Mouse (Mus musculus) bone marrow, adult 2 months (tissue): ENCODE results near the gene Gm10964. TPM values are rescaled to one million over a fixed set of nuclear protein-coding genes. Genes with fewer than 3 reads are reported as not detected.
A peak's percentile ranks its signal among the peaks of the same experiment; 100 is the strongest.

ENCODE experiments used
- H3K27ac ChIP-seq: fragments of 200-500 bp; 2 replicates; pipeline ENCODE4 v1.5.1; 2012; ENCODE audit warnings: low read depth, mild to moderate bottlenecking, control low read depth, inconsistent platforms, low read length; ENCODE audit not compliant: control insufficient read depth, poor library complexity, insufficient read depth
- H3K4me1 ChIP-seq: fragments of 200-500 bp; 2 replicates; pipeline ENCODE4 v1.6.1; 2011; ENCODE audit warnings: low read length; ENCODE audit not compliant: control insufficient read depth, insufficient read depth
- H3K4me3 ChIP-seq: fragments of 200-500 bp; replicated peaks from 2 replicates; pipeline ENCODE3; 2011; ENCODE audit warnings: mild to moderate bottlenecking, low read depth, low read length, control low read depth; ENCODE audit not compliant: control insufficient read depth
- CTCF ChIP-seq: fragments of 200-500 bp; IDR thresholded peaks from 2 replicates; pipeline ENCODE4 v1.5.1; 2011; ENCODE audit warnings: low read length, control low read depth; ENCODE audit not compliant: control insufficient read depth, insufficient read depth
- POLR2A ChIP-seq: fragments of 200-500 bp; IDR thresholded peaks from 2 replicates; pipeline ENCODE4 v1.6.1; 2011; ENCODE audit warnings: low read depth, mild to moderate bottlenecking, control low read depth, low read length, borderline replicate concordance; ENCODE audit not compliant: control insufficient read depth
- WGBS: fragments of 180-500 bp; shearing (Covaris S2); methylation state at CpG from one replicate; pipeline ENCODE4 v1.1.7; 2018; 5-methylcytosine and 5-hydroxymethylcytosine counted together
- polyA plus RNA-seq: library from polyadenylated mRNA; stranded (reverse); fragments of >200 nt; gene quantifications from 2 replicates; pipeline ENCODE4 v1.2.4, GENCODE M21; 2011; ENCODE audit warnings: low replicate concordance; ENCODE audit not compliant: missing spikeins, insufficient read depth, insufficient read length

Gene Gm10964
- polyA plus RNA-seq, 1 experiment = not detected

DNA sequence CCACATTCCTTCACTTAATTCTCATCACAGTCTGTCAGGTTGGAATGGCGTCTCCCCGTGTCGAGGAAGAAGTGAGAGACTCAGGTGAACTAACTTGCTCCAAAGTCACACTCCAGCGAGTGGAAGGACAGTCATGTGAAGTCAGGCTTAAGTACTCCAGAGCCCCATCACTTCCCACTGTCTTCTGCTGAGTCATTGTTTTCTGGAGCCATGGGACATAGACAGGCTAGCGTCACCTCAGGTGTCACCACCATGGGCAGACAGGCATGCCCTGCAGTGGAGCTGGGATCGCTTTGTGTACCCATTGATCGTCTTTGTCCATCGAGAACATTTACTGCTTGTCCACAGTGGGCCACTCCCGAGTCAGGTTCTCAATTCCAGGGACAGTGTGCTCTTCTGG lies 9.3 kb upstream of the Gm10964 start:
- H3K27ac ChIP-seq = no peak overlapping the region
- H3K4me1 ChIP-seq = no peaks in the 10 kb centered on the region
- no peak overlapping the region for H3K4me3 ChIP-seq
- no peak for TF ChIP-seq CTCF
- TF ChIP-seq POLR2A = no peak
- 88% methylated on average over 9 of the region's 9 CpGs for WGBS

DNA sequence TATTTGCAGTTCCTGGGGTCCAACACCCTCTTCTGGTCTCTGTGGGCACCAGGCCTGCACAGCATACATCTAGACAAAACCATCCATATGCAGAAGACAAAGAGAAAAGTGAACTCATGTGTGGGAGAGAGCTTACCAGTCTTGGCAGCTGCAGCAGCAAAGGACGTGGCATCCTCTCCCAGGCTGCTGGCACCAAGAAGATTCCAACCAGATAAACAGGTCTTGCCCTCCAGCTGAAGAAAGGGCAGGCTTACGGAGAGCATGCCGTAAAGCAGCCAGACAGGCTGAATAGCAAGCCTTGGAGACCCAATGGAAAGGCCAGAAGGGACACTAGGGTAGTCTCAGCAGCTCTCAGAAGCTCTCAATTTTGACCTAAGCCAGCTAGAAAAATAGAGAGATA lies 7.0 kb upstream of the Gm10964 start:
- WGBS = 88% methylated on average over 3 of the region's 3 CpGs
- no peaks in the 10 kb centered on the region for H3K4me1 ChIP-seq
- TF ChIP-seq POLR2A = no peak
- TF ChIP-seq CTCF = no peak

DNA sequence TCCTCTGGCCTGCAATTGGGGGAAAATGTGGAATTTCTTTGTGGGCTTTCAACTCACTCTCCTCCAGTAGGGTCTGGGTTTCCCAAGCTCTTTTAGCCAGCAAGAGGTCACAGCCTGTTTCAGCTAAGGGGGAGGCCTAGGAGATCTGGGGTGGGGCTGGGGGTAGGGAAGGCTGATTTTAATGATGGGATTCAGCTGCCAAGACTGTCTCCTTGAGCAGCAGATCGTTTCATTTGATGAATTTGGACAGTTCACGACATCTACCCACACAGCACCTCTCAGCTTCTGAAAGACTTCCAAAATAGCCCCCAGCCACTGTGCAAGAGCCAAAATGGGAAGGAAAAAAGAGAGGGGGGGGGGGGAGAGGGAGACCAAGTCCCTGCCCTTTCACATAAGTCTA lies 6.0 kb upstream of the Gm10964 start:
- H3K4me1 ChIP-seq = no peaks in the 10 kb centered on the region
- no peak overlapping the region for H3K4me3 ChIP-seq
- no peak overlapping the region for H3K27ac ChIP-seq
- 53% methylated on average over 2 of the region's 2 CpGs for WGBS
- no peak for TF ChIP-seq POLR2A

More for the DNA sequence above, 7.0 kb upstream of the Gm10964 start:
- Histone ChIP-seq H3K4me3 (no peak overlapping the region), H3K27ac (no peak overlapping the region)

DNA sequence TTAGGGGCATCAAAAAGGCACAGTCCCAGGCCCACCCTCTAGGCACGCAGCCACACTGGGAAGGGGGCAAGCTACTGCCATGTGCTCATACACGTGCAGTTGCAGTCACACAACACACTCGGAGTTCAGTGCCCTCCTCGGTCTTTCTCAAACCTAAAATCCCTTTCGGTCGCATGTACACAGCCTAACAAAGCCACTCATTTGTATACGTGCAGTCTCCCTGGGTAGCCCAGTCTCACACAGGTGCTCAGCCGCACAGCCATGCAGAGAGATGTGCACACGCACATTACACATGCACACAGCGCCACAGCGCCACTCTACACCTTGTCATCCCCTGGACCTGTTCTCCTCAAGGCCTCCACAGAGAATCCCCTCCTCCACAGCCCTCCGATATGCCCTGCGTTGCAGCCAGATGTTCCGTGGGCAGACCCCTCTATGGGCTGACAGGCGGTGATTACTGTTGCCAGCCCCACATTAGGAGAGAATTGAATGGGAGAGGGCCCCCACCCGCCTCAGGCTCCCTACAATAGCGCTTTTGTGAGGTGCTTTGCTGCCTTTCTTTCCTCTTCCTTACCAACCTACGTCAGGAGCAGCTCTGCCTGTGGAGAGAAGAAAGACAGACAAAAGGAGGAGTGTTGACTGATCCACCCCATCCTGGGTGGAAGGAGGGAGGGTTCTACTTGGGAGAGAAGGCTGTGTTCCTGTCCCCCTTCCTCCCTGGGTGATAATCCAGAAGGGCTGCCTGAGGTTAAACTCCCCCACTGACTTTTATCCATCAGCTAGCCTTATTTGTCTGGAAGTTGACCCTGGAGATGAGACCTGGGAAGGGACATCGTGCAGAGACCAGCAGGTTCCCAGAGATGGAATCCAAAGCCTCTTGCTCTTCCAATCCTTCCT lies 5.1 kb upstream of the Gm10964 start:
- 86% methylated on average over 19 of the region's 19 CpGs for WGBS
- Histone ChIP-seq H3K4me1 (no peaks in the 10 kb centered on the region), H3K27ac (no peak overlapping the region), H3K4me3 (no peak overlapping the region)
- TF ChIP-seq CTCF = no peak
- TF ChIP-seq POLR2A = no peak

DNA sequence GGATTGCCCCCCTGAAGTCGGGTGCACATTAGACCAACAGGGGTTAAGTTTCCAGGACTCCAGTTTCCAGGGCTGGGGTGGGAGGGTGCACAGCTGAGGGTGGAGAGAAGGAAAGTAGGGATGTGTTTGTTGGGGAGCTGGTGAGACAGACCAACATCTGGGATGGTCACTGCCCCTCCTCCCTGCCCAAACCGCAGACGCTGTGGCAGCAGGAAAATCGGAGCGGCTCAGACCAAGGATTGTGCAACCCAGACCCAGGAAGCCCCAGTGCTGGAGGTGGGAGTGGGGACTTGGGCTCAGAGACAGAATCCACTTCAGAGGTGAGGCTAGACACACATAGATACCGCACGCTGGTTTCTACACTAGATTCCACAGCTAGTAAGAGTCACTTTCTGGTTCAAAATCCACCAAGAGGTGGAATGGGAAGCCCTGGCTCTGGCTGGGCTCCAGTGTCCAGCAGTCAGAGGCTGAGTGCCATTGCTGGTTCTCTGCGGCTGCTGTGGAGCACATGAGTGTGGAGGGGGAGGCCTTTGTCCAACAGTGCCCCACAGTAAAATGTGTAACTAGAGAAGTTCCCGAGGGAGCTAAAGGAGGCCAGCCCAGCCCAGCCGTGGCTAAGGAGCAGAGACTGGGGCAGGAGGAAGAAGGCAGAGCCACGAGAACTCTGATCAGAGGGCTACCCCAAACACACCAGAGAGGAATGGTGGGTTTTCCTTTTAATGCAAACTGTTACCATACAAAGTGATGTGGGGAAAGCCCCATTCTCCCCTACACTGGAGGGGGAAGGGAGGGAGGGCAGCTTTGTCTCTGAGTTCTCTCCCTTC lies 4.3 kb upstream of the Gm10964 start:
- WGBS = 44% methylated on average over 11 of the region's 11 CpGs
- Histone ChIP-seq H3K27ac (no peak overlapping the region), H3K4me1 (no peaks in the 10 kb centered on the region), H3K4me3 (no peak overlapping the region)
- TF ChIP-seq POLR2A = no peak
- TF ChIP-seq CTCF = no peak

DNA sequence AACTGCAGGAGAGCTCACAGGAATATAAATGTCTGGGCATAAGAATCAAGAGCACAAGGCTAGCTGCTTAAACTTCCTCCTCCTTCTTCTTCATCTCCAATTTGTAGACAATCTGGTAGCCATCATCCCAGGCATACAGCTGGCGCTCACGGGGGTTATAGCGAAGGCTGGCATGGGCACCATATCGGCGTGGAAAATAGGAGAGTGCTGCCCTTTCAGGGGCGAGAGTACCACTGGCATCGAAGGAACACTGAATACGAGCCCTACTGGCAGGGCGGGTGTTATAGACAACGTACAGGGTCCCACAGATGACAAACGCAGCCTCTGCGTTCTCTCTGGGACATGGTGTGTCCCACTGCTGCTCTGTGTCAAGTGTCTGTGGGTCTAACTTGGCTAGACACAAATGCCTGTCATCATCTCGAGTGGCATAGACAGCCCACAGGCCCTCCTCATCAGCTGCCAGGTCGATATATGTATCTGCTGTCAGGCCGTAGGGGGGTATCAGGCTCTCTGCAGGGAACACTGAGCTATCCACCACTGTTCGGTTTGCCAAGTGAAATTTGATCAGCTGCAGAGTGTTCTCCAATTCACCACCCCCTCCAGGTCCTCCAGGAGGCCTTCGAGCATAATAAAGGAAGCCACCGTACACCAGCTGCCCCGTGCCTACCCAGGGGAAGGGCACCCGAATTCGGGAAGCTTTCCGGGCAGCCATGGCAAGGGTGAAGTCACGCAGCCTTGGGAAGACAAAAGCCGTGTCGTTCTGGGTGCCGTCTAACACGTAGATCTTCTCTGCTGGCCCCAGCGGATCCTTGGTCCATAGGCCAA lies 3.2 kb upstream of the Gm10964 start:
- TF ChIP-seq CTCF (no peak), POLR2A (no peak)
- Histone ChIP-seq H3K4me1 (no peaks in the 10 kb centered on the region), H3K4me3 (no peak overlapping the region), H3K27ac (no peak overlapping the region)
- WGBS = 93% methylated on average over 28 of the region's 28 CpGs

DNA sequence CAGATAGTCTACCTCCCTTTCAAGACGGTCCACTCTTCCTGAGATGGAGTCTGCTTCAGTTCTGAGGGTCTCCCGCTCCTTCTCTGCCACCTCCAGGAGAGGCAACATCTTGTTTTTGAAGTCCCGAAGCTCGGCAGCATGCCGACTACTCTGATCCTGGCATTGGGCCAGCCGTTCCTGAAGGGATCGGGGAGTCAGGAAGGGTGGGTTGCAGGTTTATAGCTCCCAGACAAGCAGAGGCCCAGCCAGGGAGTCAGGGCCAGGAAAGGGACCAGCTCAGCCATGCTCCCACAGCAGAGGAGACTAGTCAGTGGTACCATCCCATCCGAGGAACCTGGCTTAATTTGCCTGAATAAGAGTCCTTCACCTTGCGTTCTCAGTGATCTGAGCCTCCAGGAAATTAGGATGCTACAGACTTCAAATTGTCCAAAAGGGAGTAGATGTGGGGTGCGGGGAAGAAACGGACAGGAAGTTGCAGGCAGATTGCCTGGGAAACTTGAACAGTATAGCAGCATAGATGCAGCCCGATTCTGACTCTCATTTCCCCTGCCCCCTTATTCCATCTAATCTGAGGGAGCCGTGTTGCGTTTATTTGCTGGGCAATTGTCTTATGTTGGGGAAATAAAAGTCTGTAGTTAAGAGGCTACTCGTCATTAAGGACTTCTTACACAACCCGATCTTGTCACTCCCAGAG lies 2.0 kb upstream of the Gm10964 start:
- H3K4me1 ChIP-seq = no peaks in the 10 kb centered on the region
- no peak overlapping the region for H3K27ac ChIP-seq
- WGBS = 74% methylated on average over 16 of the region's 16 CpGs

DNA sequence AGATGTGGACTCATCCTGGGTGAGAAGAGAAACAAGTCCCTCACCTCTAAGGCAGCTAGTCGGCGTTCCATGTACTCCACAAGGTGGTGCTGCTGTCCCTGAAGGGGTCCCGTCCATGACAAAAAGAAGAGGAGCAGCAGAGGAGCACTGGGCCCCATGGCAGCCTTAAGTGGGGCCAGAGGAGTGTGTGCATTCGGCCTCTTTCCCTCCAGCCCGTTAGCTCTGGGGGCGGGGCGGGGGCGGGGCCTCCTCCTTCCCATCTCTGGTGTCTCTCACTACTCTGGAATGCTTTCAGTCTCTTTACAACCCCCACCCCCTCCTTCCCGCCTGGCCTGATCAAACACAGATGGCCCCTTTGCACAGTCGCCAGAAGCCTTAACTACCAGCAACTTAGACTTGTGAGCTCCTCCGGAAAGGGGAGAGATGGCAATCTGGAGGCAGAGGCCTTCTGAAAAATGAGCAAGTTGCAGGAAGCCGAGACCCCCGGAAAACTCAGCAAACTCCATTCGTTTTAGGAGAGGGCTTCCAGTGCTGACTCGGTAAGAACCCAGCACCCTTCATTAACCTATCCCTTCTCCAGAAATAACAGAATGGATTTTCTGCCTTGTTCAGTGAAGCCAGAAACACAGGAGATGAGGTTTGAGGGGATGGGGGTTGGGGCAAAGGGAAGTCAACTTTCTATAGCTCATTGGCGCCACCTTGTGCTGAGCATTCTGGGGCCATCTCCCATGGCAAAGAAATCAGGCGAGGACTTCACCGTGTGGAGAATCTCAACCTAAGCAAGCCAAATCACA lies 1.2 kb upstream of the Gm10964 start, which contains the start of gene Olfml3:
Olfml3 (minus strand) TSS at position 224 of the 794 bp plus-strand sequence.
- TF ChIP-seq CTCF (peak; percentile 80), POLR2A (no peak)
- Histone ChIP-seq H3K27ac (no peak within 1 kb of the TSS), H3K4me3 (no peak within 1 kb of the TSS), H3K4me1 (no peaks in the 10 kb centered on the region)
- 1% methylated on average over 18 of the region's 18 CpGs for WGBS

More for the DNA sequence above, 2.0 kb upstream of the Gm10964 start:
- no peak overlapping the region for H3K4me3 ChIP-seq
- TF ChIP-seq CTCF = no peak
